Mouse (Mus musculus) layer of hippocampus, postnatal 10 days (tissue): ENCODE results near the gene Olfr12. TPM values are rescaled to one million over a fixed set of nuclear protein-coding genes. Genes with fewer than 3 reads are reported as not detected.

Source experiments
- total RNA-seq, 2 experiments: library from RNA; stranded (reverse); gene quantifications; 2 replicates each; pipeline ENCODE4 v1.2.3; 2021

Gene Olfr12
- total RNA-seq, 2 experiments from 2014 or later: not detected

Other genes with a start within 250 kb of the Olfr12 start
- 100 to 1,000 TPM; 190 to 257 TPM for gene Ndufa10, start 143.9 kb upstream of the Olfr12 start, total RNA-seq
- gene Olfr1416, start 132.7 kb upstream of the Olfr12 start, total RNA-seq: not detected
- gene Olfr1415, start 121.7 kb upstream of the Olfr12 start, total RNA-seq: not detected
- not detected for gene Olfr1414, start 99.1 kb upstream of the Olfr12 start, total RNA-seq
- gene Olfr1413, start 46.5 kb upstream of the Olfr12 start, total RNA-seq: not detected
- not detected for gene Olfr1412, start 32.0 kb upstream of the Olfr12 start, total RNA-seq
- gene Olfr1411, start 23.4 kb upstream of the Olfr12 start, total RNA-seq: not detected
- not detected for gene Olfr1410, start 12.0 kb upstream of the Olfr12 start, total RNA-seq
- gene Cops9, start 24.2 kb downstream of the Olfr12 start, total RNA-seq: 100 to 1,000 TPM; 282 to 343 TPM
- gene Otos, start 31.1 kb downstream of the Olfr12 start, total RNA-seq: 1 to 10 TPM in 1 of 2 experiments, under 1 TPM in 1; 0.58 to 1.1 TPM
- 100 to 1,000 TPM; 157 to 166 TPM for gene Gpc1, start 213.9 kb downstream of the Olfr12 start, total RNA-seq